Comparison of ENCODE assay signal across 8 mouse cellular contexts in genomic region chr13:115089395-115090025, GRCm38 (mm10). TPM values are rescaled to one million over a fixed set of nuclear protein-coding genes. Genes with fewer than 3 reads are reported as not detected.
DNase-seq lines count a peak whose midpoint lies in the region; ATAC-seq and TF ChIP-seq lines count a peak whose summit lies in the region.

No protein-coding gene starts in this region.

- intact Hi-C loops in heart, adult 2 months (cut with DNase I), result loop anchor here (1.0 to 5.0 kb wide), 2 partner anchors 12 to 72 kb away; partner anchors contain the start of genes Gm49395 and Itga1

- no peak for TF ChIP-seq CTCF in heart, adult 2 months (IDR thresholded peaks at IDR 0.05)
- no peak for TF ChIP-seq CTCF in midbrain, postnatal 0 days (IDR thresholded peaks at IDR 0.05)

- peak overlapping the region; percentile 54 for H3K9ac ChIP-seq in heart, adult 2 months (ENCODE audit: low read depth, low read length)
- H3K9ac ChIP-seq in limb, embryonic 14.5 days (ENCODE audit: low read depth, low read length, severe bottlenecking), result peak overlapping the region; percentile 73
- peak overlapping the region; percentile 70 for H3K9ac ChIP-seq in midbrain, postnatal 0 days (replicated peaks; ENCODE audit: low read length, poor library complexity, severe bottlenecking)

- H3K27me3 ChIP-seq in heart, adult 2 months (ENCODE audit: control insufficient read depth, insufficient read depth, low read length), result no peaks in the 10 kb centered on the region
- no peaks in the 10 kb centered on the region for H3K27me3 ChIP-seq in limb, embryonic 14.5 days (ENCODE audit: control insufficient read depth, insufficient read depth, low read length)
- no peaks in the 10 kb centered on the region for H3K27me3 ChIP-seq in midbrain, postnatal 0 days (ENCODE audit: insufficient read depth, low read length)

- no peak for TF ChIP-seq POLR2A in heart, adult 2 months (IDR thresholded peaks at IDR 0.05; ENCODE audit: insufficient read depth, low read depth, low read length)
- TF ChIP-seq POLR2A in limb, embryonic 14.5 days (IDR thresholded peaks at IDR 0.05; ENCODE audit: borderline replicate concordance, extremely low read depth, insufficient read depth, insufficient read length), result no peak

- H3K4me3 ChIP-seq in heart, adult 2 months, result peak overlapping the region; percentile 82
- H3K4me3 ChIP-seq in limb, embryonic 14.5 days (replicated peaks; ENCODE audit: low read length), result peak overlapping the region; percentile 63
- peak overlapping the region; percentile 48 for H3K4me3 ChIP-seq in midbrain, postnatal 0 days (ENCODE audit: low read depth, low read length)

- H3K36me3 ChIP-seq in heart, adult 2 months (ENCODE audit: control insufficient read depth, insufficient read depth, low read length), result peaks cover 34% of the 10 kb centered on the region
- peaks cover 29% of the 10 kb centered on the region for H3K36me3 ChIP-seq in limb, embryonic 14.5 days (ENCODE audit: control insufficient read depth, insufficient read depth, low read length)
- no peaks in the 10 kb centered on the region for H3K36me3 ChIP-seq in midbrain, postnatal 0 days (ENCODE audit: insufficient read depth, low read length)

- H3K27ac ChIP-seq in heart, adult 2 months, result peak overlapping the region; percentile 93
- peak overlapping the region; percentile 84; the same call in 1 of the 2 replicates for H3K27ac ChIP-seq in limb, embryonic 14.5 days (replicated peaks; ENCODE audit: low read depth, low read length)
- H3K27ac ChIP-seq in midbrain, postnatal 0 days (ENCODE audit: low read depth, low read length), result no peak overlapping the region

- DNase-seq in CD4-positive helper T cell, adult 2 months (ENCODE audit: low read depth, low spot score), result peak; percentile 34
- peak; percentile 35 to 38 for DNase-seq in adrenal gland, adult 18-20 months (ENCODE audit: low spot score in 2 of 2)
- peak; percentile 48 for DNase-seq in embryo, embryonic 9.5 days (ENCODE audit: extremely low spot score)
- DNase-seq in heart, adult 2 months, result peak; percentile 47 to 57
- DNase-seq in kidney, adult 11 months, result peak; percentile 67
- DNase-seq in limb, embryonic 14.5 days (ENCODE audit: low spot score), result no peak
- peak; percentile 3 for DNase-seq in midbrain, postnatal 0 days (ENCODE audit: low spot score)
- DNase-seq in testis, postnatal 10 days (ENCODE audit: low spot score), result peak; percentile 47

- H3K9me3 ChIP-seq in limb, embryonic 14.5 days (ENCODE audit: control insufficient read depth, low read length), result no peaks in the 10 kb centered on the region
- H3K9me3 ChIP-seq in midbrain, postnatal 0 days (ENCODE audit: low read length), result no peaks in the 10 kb centered on the region

- H3K4me2 ChIP-seq in limb, embryonic 14.5 days (replicated peaks; ENCODE audit: low read depth, low read length, severe bottlenecking), result peak overlapping the region; percentile 89
- H3K4me2 ChIP-seq in midbrain, postnatal 0 days (ENCODE audit: low read depth, low read length, poor library complexity, severe bottlenecking), result peak overlapping the region; percentile 89

- peak; percentile 32 for ATAC-seq in limb, embryonic 14.5 days (ENCODE audit: low FRiP score, low read depth)
- ATAC-seq in midbrain, postnatal 0 days (ENCODE audit: low FRiP score), result peak; percentile 65

- WGBS in heart, adult 2 months, result 2% methylated on average over 35 of the region's 35 CpGs
- 9% methylated on average over 32 of the region's 35 CpGs for WGBS in limb, embryonic 14.5 days
- 11% methylated on average over 33 of the region's 35 CpGs for WGBS in midbrain, postnatal 0 days

- peaks cover 1% of the 10 kb centered on the region; the same call in 1 of the 2 replicates for H3K79me2 ChIP-seq in heart, adult 2 months (replicated peaks; ENCODE audit: control insufficient read depth, insufficient read depth, low read length)

- H3K4me1 ChIP-seq in heart, adult 2 months (ENCODE audit: control insufficient read depth, insufficient read depth, low read length), result peaks cover 12% of the 10 kb centered on the region
- H3K4me1 ChIP-seq in limb, embryonic 14.5 days (ENCODE audit: control insufficient read depth, insufficient read depth, low read length), result peaks cover 11% of the 10 kb centered on the region
- peaks cover 4% of the 10 kb centered on the region; the same call in 1 of the 2 replicates for H3K4me1 ChIP-seq in midbrain, postnatal 0 days (ENCODE audit: insufficient read depth, low read length)

- TF ChIP-seq EP300 in heart, adult 2 months (IDR thresholded peaks at IDR 0.05; ENCODE audit: insufficient read depth, low read depth, low read length), result no peak

RNA-seq across cellular contexts. Expression of gene Pelo, which starts 0.5 kb away (rescaled TPM):
- total RNA-seq in adrenal gland, adult 18-20 months (2021), result 10 to 100 TPM; 24.2 to 25.5 TPM
- total RNA-seq in heart, adult 2 months (2021), result 10 to 100 TPM; 15.6 to 18.0 TPM
- 16.1 and 16.5 TPM in 2 replicates for polyA plus RNA-seq in heart, adult 2 months (2012; rRNA removed)
- polyA plus RNA-seq in limb, embryonic 14.5 days (2012; rRNA removed), result 37.4 and 37.8 TPM in 2 replicates
- polyA plus RNA-seq in limb, embryonic 14.5 days (2014; fragmentation: Nextera tagmentation; extraction: Ambion mirVana), result 7.3 and 7.4 TPM in 2 replicates
- total RNA-seq in midbrain, postnatal 0 days (2014; rRNA removed), result 5.7 and 14.1 TPM in 2 replicates
- 6.0 and 7.0 TPM in 2 replicates for polyA plus RNA-seq in midbrain, postnatal 0 days (2015; fragmentation: Nextera tagmentation; extraction: Ambion mirVana)

RNA-seq across cellular contexts. Expression of gene Gm49395, which starts 12.2 kb away (rescaled TPM):
- 1 to 10 TPM; 6.5 to 6.8 TPM for total RNA-seq in adrenal gland, adult 18-20 months (2021)
- total RNA-seq in heart, adult 2 months (2021), result 10 to 100 TPM in 1 of 2 experiments, 1 to 10 TPM in 1; 7.8 to 10.5 TPM
- polyA plus RNA-seq in heart, adult 2 months (2012; rRNA removed), result 0.64 and 2.4 TPM in 2 replicates
- 1.4 and 1.8 TPM in 2 replicates for polyA plus RNA-seq in limb, embryonic 14.5 days (2012; rRNA removed)
- polyA plus RNA-seq in limb, embryonic 14.5 days (2014; fragmentation: Nextera tagmentation; extraction: Ambion mirVana), result 3.8 and 7.3 TPM in 2 replicates
- total RNA-seq in midbrain, postnatal 0 days (2014; rRNA removed), result 3.1 TPM in 1 of 2 replicates, not detected in the other
- polyA plus RNA-seq in midbrain, postnatal 0 days (2015; fragmentation: Nextera tagmentation; extraction: Ambion mirVana), result 3.4 TPM in 2 replicates

RNA-seq across cellular contexts. Expression of gene Itga1, which starts 12.3 kb away (rescaled TPM):
- 10 to 100 TPM; 26.3 to 27.6 TPM for total RNA-seq in adrenal gland, adult 18-20 months (2021)
- 10 to 100 TPM; 34.8 TPM for total RNA-seq in heart, adult 2 months (2021)
- 6.8 and 14.0 TPM in 2 replicates for polyA plus RNA-seq in heart, adult 2 months (2012; rRNA removed)
- 4.5 and 4.7 TPM in 2 replicates for polyA plus RNA-seq in limb, embryonic 14.5 days (2012; rRNA removed)
- 8.4 and 11.9 TPM in 2 replicates for polyA plus RNA-seq in limb, embryonic 14.5 days (2014; fragmentation: Nextera tagmentation; extraction: Ambion mirVana)
- 8.5 and 8.7 TPM in 2 replicates for total RNA-seq in midbrain, postnatal 0 days (2014; rRNA removed)
- polyA plus RNA-seq in midbrain, postnatal 0 days (2015; fragmentation: Nextera tagmentation; extraction: Ambion mirVana), result 3.0 and 3.6 TPM in 2 replicates
